Mouse (Mus musculus) cerebellum, adult 9-10 months (tissue): ENCODE results near the gene Olfr1089.

Experiments used
- DNase-seq: peaks from one replicate; pipeline ENCODE4 v3.0.0; 2022

Gene Olfr1089

DNA sequence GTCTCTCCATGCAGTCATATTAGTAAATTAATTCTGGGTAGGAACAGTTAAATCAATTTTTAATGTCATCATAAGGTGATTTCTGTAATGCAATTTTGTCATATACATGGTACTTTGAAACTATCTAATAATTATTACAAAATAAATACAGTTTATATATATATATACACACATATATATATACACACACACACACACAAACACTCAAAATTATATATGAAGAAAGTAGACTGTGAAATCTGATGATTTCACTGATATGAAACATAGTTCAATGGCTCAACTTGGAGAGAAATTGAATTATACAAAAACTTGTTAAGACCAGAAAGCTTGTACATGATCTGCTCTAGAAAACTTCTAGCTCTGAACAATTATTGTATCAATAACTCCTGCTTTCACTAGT, at the start of gene Olfr1089:
TSS of gene Olfr1089 (minus strand) at position 101 of the 400 bp plus-strand sequence.
- no peak for DNase-seq

DNA sequence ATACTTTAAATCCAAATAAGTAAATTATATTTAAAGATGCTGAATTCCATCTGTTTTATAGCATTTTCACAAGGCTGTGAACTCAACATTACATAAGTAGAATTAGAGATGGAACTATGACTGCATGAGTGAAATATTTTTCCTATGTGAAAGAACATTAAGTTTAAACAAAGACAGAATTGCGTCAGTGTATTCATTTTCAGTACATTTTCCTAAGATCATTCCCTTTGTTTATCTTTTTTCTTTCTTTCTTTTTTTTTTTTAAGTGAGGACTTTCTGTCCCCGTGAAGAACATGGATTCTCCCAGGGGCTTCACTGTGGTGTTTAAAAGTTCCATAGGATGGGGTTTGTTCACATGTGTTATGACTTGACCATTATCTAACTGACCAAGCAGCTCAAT, 48.7 kb upstream of the Olfr1089 start, which contains the start of gene Olfr1093:
TSS of gene Olfr1093 (plus strand) at position 301 of the 400 bp plus-strand sequence.
- no peak for DNase-seq

GRCm38 (mm10) chr2:86761050-86761449, 27.5 kb upstream of the Olfr1089 start:
- no peak for DNase-seq

DNA sequence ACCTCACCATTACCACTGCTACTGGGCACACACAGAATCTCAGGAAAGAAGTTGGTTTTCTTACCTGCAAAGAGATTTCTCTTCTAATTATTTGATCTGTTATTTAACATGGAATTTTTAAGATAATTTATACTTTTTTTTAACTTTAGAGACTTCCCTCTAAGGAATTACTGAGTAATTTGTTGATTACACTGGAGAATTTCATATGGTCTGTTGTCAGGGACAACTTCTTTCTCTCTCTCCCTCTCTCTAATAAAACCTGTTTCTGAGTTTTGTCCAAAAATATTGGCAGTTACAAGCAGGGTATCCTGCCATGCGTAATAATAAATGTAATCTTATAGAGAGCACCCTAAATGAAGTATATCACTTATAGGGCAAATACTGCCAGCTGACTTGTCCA, 25.4 kb upstream of the Olfr1089 start, which contains the start of gene Olfr1090:
TSS of gene Olfr1090 (minus strand) at position 101 of the 400 bp plus-strand sequence.
- DNase-seq: no peak

GRCm38 (mm10) chr2:86698295-86698694, 35.2 kb downstream of the Olfr1089 start, which contains the start of gene Olfr1087:
Gene Olfr1087 (minus strand): TSS chr2:86698395.
- DNase-seq: no peak
